Mouse (Mus musculus) ES-Bruce4 (cell line): ENCODE measurements around the gene Spty2d1. TPM values are rescaled to one million over a fixed set of nuclear protein-coding genes. Genes with fewer than 3 reads are reported as not detected.

Source experiments
- H3K27ac ChIP-seq: 2 replicates; pipeline ENCODE4 v1.5.1; 2012; ENCODE audit warnings: low read length, inconsistent platforms; ENCODE audit not compliant: insufficient read depth
- H3K27me3 ChIP-seq: 2 replicates; pipeline ENCODE4 v1.6.1; 2012; ENCODE audit warnings: mild to moderate bottlenecking, low read length, inconsistent platforms; ENCODE audit not compliant: control insufficient read depth, poor library complexity, insufficient read depth, severe bottlenecking
- H3K36me3 ChIP-seq: 2 replicates; pipeline ENCODE4 v1.6.1; 2012; ENCODE audit warnings: inconsistent platforms, mild to moderate bottlenecking, low read length, moderate library complexity; ENCODE audit not compliant: control insufficient read depth, poor library complexity, insufficient read depth, severe bottlenecking
- H3K4me1 ChIP-seq: one replicate; pipeline ENCODE4 v1.8.1; 2011; ENCODE audit warnings: low read length; ENCODE audit not compliant: control insufficient read depth, insufficient read depth
- H3K4me3 ChIP-seq: 2 replicates; pipeline ENCODE4 v1.5.1; 2011; ENCODE audit warnings: low read depth, mild to moderate bottlenecking, low read length
- H3K9ac ChIP-seq: 2 replicates; pipeline ENCODE4 v1.6.1; 2012; ENCODE audit warnings: low read depth, mild to moderate bottlenecking, inconsistent platforms; ENCODE audit not compliant: poor library complexity, severe bottlenecking
- H3K9me3 ChIP-seq: replicated peaks from 2 replicates; pipeline ENCODE4 v1.6.1; 2012; ENCODE audit warnings: mild to moderate bottlenecking, low read length, inconsistent platforms; ENCODE audit not compliant: control insufficient read depth, poor library complexity, insufficient read depth, severe bottlenecking
- CTCF ChIP-seq: IDR thresholded peaks from one replicate; pipeline ENCODE4 v1.8.1; 2011; ENCODE audit warnings: low read depth, low read length
- EP300 ChIP-seq: IDR thresholded peaks from 2 replicates; pipeline ENCODE4 v1.6.1; 2011; ENCODE audit warnings: low read depth, low read length; ENCODE audit not compliant: insufficient read depth
- POLR2A ChIP-seq: IDR thresholded peaks from one replicate; pipeline ENCODE4 v1.8.1; 2011; ENCODE audit warnings: low read length; ENCODE audit not compliant: insufficient read depth
- polyA plus RNA-seq: library from polyadenylated mRNA; stranded (reverse); fragments of >200 nt; gene quantifications from 2 replicates; pipeline ENCODE4 v1.2.4, GENCODE M21; 2011; ENCODE audit warnings: low read depth; ENCODE audit not compliant: missing spikeins, insufficient read depth, insufficient read length

Gene Spty2d1
- polyA plus RNA-seq, 1 experiment, result 18.0 TPM

DNA sequence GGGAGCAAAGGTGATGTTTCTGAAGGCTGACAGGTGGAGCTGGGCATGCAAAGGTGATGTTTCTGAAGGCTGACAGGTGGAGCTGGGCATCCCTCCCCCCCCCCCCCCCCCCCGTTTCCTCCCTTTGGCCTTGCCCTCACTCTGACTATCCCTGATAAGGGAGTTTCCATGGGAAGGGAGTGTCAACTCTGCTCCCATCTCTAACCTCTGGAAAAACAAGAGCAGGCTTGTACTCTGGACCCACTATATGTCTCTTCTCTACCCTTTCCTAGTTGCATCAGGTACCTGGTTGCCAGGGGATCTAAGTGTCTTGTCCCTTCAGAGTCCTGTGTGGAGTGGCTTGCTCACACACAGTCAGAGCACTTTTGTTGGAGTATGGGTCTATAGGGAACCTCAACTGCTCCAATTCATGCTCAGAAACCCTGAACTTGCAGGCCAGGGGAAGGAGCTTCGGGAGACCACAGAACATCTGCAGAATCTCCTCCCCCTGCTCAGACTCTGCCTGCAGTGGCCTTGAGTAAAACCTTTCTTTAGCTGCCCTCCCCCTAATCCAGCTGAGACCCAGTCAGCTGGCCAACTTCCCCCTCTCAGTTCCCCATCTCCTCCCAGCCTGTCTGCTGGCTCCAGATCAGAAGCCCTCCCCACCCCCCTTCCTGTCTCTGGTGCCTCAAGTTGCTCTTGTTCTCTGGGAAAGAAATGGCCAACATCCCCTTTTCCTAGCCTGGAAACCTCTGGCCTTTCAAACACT, 43.4 kb upstream of the Spty2d1 start:
- Histone ChIP-seq H3K9me3 (no peaks in the 10 kb centered on the region), H3K4me1 (no peaks in the 10 kb centered on the region), H3K27me3 (no peaks in the 10 kb centered on the region), H3K4me3 (no peak overlapping the region), H3K9ac (no peak overlapping the region), H3K36me3 (no peaks in the 10 kb centered on the region), H3K27ac (no peak overlapping the region)
- TF ChIP-seq CTCF, result no peak
- no peak for TF ChIP-seq POLR2A
- TF ChIP-seq EP300, result no peak

DNA sequence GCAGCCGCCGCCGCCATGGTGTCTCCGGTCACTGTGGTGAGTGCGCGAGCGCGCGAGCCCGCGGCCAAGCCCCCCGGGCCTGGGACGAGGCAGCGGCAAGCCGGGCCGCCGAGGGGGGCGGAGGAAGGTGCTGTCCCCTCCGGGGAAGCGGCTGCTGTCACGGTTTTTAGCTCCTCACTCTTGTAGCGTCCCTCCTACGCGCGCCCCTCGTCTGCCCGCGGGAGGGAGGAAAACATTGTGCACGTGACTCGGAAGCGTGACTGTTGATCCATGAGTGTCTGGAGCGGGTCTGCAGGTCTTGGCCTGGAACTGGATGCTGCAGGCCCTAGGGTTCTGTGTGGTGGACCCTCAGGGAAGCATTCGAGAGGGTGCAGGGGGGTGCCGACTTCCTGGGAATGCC, 42.6 kb upstream of the Spty2d1 start:
- Histone ChIP-seq H3K36me3 (no peaks in the 10 kb centered on the region), H3K9me3 (no peaks in the 10 kb centered on the region), H3K4me3 (peak overlapping the region; percentile 63), H3K27me3 (no peaks in the 10 kb centered on the region), H3K27ac (no peak overlapping the region), H3K9ac (peak overlapping the region; percentile 37; the same call in 1 of the 2 replicates), H3K4me1 (no peaks in the 10 kb centered on the region)
- TF ChIP-seq EP300, result no peak
- TF ChIP-seq CTCF, result no peak
- no peak for TF ChIP-seq POLR2A

DNA sequence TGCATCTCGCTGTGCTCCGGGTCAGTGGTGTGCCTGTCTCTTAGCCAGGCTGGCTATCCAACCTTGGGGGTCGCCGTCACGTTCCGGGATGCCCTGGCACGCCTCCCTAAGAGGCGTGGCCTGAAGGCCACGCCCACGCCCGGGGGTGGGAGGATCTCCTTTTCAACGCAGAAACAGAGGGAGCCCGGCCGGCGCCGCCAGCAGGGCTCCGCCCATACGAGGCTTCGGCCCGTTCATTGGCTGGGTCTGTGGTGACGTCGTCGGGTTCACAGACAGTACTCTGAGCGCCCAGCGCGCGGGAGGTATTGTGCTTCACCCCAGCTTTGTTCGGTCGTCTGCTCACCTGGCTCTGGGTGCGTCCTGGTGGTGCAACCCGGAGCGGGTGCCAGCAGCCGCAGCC, 42.2 kb upstream of the Spty2d1 start, which contains the start of gene Tmem86a:
Gene Tmem86a (plus strand): TSS at position 236 of the 400 bp plus-strand sequence.
- H3K4me1 ChIP-seq, result no peaks in the 10 kb centered on the region
- H3K9ac ChIP-seq, result peak within 1 kb of the TSS; percentile 37; the same call in 1 of the 2 replicates
- no peaks in the 10 kb centered on the region for H3K27me3 ChIP-seq
- peak within 1 kb of the TSS; percentile 63 for H3K4me3 ChIP-seq
- H3K9me3 ChIP-seq, result no peaks in the 10 kb centered on the region
- H3K36me3 ChIP-seq, result no peaks in the 10 kb centered on the region
- no peak within 1 kb of the TSS for H3K27ac ChIP-seq
- TF ChIP-seq POLR2A, result no peak
- no peak for TF ChIP-seq EP300
- no peak for TF ChIP-seq CTCF

DNA sequence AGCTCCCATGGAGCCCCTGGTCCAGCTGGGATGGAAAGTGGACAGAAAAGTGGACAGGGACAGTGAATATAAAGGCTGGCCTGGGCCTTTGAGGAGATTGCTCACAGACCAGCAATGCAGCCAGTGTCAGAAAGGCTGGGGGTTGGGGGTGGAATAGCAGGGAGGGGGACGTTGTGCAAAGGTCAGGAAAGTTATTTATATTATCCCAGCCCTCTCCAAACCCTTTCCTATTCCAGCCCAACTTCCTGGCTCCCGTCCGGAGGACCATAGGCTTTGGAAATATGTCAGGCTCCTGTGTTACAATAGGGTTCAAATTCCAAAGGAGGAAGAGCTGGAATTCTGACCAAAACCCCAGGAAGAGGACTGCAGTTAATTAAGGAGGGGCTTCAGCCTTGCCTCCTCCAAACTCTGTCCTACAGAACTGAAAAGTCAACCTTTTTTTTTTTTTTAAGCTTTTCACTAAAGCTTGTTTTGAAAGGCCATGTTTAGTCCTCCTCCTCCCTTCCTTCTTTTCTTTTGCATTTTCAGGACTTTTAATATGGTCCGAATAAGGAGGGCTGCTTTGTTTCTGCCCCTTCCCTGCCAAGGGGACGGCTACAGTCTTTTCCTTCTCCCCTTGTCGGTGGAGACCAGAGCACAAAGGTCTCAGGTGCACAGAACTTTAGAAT, 34.7 kb upstream of the Spty2d1 start:
- H3K27me3 ChIP-seq, result no peaks in the 10 kb centered on the region

DNA sequence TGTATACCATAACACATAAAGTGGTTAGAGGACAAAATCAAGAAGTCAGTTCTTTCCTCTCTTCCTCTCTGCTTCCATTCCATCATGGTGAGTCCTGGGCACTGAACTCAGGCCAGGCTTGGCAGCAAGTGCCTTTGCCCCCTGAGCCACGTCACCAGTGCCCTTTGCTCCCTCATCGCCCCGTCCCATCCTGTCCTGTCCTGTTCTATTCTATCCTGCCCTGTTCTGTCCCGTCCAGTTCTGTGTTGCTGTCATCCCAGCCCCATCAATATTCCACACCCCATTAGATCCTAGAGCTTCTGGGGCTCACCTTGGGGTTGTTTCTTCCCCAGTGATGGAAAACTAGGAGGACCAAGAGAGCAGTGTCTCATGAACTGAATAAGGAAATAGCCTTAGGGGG, 33.9 kb upstream of the Spty2d1 start:
- no peaks in the 10 kb centered on the region for H3K27me3 ChIP-seq
- H3K9me3 ChIP-seq, result no peaks in the 10 kb centered on the region
- H3K4me3 ChIP-seq, result no peak overlapping the region
- TF ChIP-seq CTCF (no peak), EP300 (no peak), POLR2A (no peak)
- H3K9ac ChIP-seq, result no peak overlapping the region
- no peaks in the 10 kb centered on the region for H3K4me1 ChIP-seq
- H3K27ac ChIP-seq, result no peak overlapping the region
- no peaks in the 10 kb centered on the region for H3K36me3 ChIP-seq

More for the DNA sequence above, 34.7 kb upstream of the Spty2d1 start:
- Histone ChIP-seq H3K4me3 (no peak overlapping the region), H3K4me1 (no peaks in the 10 kb centered on the region), H3K27ac (no peak overlapping the region), H3K9me3 (no peaks in the 10 kb centered on the region), H3K36me3 (no peaks in the 10 kb centered on the region), H3K9ac (no peak overlapping the region)
- TF ChIP-seq EP300 (no peak), POLR2A (no peak), CTCF (no peak)

DNA sequence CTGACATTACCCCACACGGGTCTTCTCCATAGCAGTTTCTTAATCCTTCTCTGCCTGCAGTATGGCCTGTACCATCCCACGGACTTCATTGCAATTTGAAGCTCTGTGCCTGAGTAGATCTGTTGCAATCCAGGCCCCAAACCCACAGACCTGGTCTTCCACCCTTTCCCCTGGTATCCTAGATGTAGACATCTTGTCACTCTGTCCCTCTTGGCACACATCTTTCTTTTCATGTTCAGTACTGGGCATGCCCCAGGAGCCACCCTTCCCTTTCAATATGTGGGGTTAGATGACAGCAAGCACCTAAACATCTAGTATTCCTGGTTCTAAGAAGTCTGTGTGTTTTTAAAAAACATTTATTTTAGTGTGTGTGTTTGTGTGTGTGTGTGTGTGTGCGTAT, 33.5 kb upstream of the Spty2d1 start:
- H3K27ac ChIP-seq, result no peak overlapping the region
- H3K4me3 ChIP-seq, result no peak overlapping the region
- no peaks in the 10 kb centered on the region for H3K27me3 ChIP-seq
- H3K9ac ChIP-seq, result no peak overlapping the region
- TF ChIP-seq CTCF, result no peak
- TF ChIP-seq EP300, result no peak
- TF ChIP-seq POLR2A, result no peak
- no peaks in the 10 kb centered on the region for H3K4me1 ChIP-seq
- no peaks in the 10 kb centered on the region for H3K9me3 ChIP-seq
- no peaks in the 10 kb centered on the region for H3K36me3 ChIP-seq
